Comparison of ENCODE assay signal across 23 mouse cellular contexts in the genomic region with DNA sequence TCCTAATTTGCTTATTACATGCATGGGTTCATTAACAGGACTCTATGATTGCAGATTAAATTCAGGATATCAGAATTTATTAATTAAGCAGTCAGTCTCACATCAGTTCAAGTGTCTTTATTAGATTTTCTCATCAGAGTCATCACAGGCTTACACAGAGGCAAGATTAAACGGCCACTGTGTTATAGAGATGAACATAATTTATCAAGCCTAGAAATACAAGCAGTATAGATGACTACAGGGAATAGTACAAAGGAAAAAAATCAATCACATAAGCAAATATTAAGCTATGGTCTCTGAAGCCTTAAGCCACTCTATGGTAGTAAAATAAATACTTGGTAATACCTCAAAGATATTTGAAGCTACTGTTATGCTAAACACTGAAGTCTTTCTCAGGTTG. TPM values are rescaled to one million over a fixed set of nuclear protein-coding genes. Genes with fewer than 3 reads are reported as not detected.
A peak's percentile ranks its signal among the peaks of the same experiment; 100 is the strongest.
DNase-seq lines count a peak whose midpoint lies in the region; ATAC-seq and TF ChIP-seq lines count a peak whose summit lies in the region.
"Had no signal": no experiment of that assay in that cellular context is flagged by ENCODE, and none has a peak within 500 bp of the region (broad histone marks: within the 10 kb centered on the region; RNA-seq: fewer than 3 reads in every experiment).

No protein-coding gene starts in this region.

- H3K27ac ChIP-seq in hindbrain, embryonic 13.5 days, result no peak overlapping the region
- no peak overlapping the region for H3K27ac ChIP-seq in hindbrain, postnatal 0 days
- H3K27ac ChIP-seq in neural tube, embryonic 13.5 days (replicated peaks), result no peak overlapping the region
- no peak overlapping the region for H3K27ac ChIP-seq in midbrain, embryonic 16.5 days (ENCODE audit: low read length)
- H3K27ac ChIP-seq: embryonic facial prominence, embryonic 13.5 days; forebrain, embryonic 12.5 days; heart, adult 2 months; heart, embryonic 13.5 days had no signal

- H3K4me2 ChIP-seq in hindbrain, embryonic 13.5 days, result no peak overlapping the region
- H3K4me2 ChIP-seq in hindbrain, postnatal 0 days (ENCODE audit: low read depth, low read length), result no peak overlapping the region
- no peak overlapping the region for H3K4me2 ChIP-seq in neural tube, embryonic 13.5 days
- H3K4me2 ChIP-seq in midbrain, embryonic 16.5 days (ENCODE audit: low read length), result no peak overlapping the region
- H3K4me2 ChIP-seq: embryonic facial prominence, embryonic 13.5 days; forebrain, embryonic 12.5 days; heart, embryonic 13.5 days had no signal

- no peaks in the 10 kb centered on the region for H3K27me3 ChIP-seq in hindbrain, embryonic 13.5 days
- no peaks in the 10 kb centered on the region for H3K27me3 ChIP-seq in hindbrain, postnatal 0 days (ENCODE audit: insufficient read depth, low read length)
- no peaks in the 10 kb centered on the region for H3K27me3 ChIP-seq in neural tube, embryonic 13.5 days
- H3K27me3 ChIP-seq in midbrain, embryonic 16.5 days (ENCODE audit: control insufficient read depth, insufficient read depth, low read depth, low read length), result no peaks in the 10 kb centered on the region
- H3K27me3 ChIP-seq: embryonic facial prominence, embryonic 13.5 days; forebrain, embryonic 12.5 days; heart, embryonic 13.5 days had no signal

- no peaks in the 10 kb centered on the region for H3K9me3 ChIP-seq in hindbrain, embryonic 13.5 days
- no peaks in the 10 kb centered on the region for H3K9me3 ChIP-seq in hindbrain, postnatal 0 days (ENCODE audit: low read length)
- no peaks in the 10 kb centered on the region for H3K9me3 ChIP-seq in neural tube, embryonic 13.5 days
- no peaks in the 10 kb centered on the region for H3K9me3 ChIP-seq in midbrain, embryonic 16.5 days (replicated peaks; ENCODE audit: control insufficient read depth, low read length, poor library complexity, severe bottlenecking)
- H3K9me3 ChIP-seq: embryonic facial prominence, embryonic 13.5 days; forebrain, embryonic 12.5 days; heart, embryonic 13.5 days had no signal

- 0 out of 2 replicates have a peak, but pooled peaks have one; percentile 36 for ATAC-seq in hindbrain, embryonic 13.5 days (ENCODE audit: low FRiP score)
- no peak for ATAC-seq in hindbrain, postnatal 0 days
- peak; percentile 67 for ATAC-seq in neural tube, embryonic 13.5 days (ENCODE audit: low read depth)
- ATAC-seq in midbrain, embryonic 16.5 days, result peak; percentile 75
- ATAC-seq: forebrain, embryonic 16.5 days had no signal

- H3K4me3 ChIP-seq in hindbrain, embryonic 13.5 days, result no peak overlapping the region
- H3K4me3 ChIP-seq in hindbrain, postnatal 0 days (ENCODE audit: low read length), result no peak overlapping the region
- H3K4me3 ChIP-seq in neural tube, embryonic 13.5 days, result no peak overlapping the region
- H3K4me3 ChIP-seq in midbrain, embryonic 16.5 days (ENCODE audit: low read depth, low read length), result no peak overlapping the region
- H3K4me3 ChIP-seq: embryonic facial prominence, embryonic 13.5 days; forebrain, embryonic 12.5 days; heart, adult 2 months; heart, embryonic 13.5 days had no signal

- 47% methylated on average over 1 of the region's 1 CpGs for WGBS in hindbrain, embryonic 13.5 days
- WGBS in hindbrain, postnatal 0 days, result 51% methylated on average over 1 of the region's 1 CpGs
- WGBS in neural tube, embryonic 13.5 days, result 52% methylated on average over 1 of the region's 1 CpGs
- WGBS in midbrain, embryonic 16.5 days, result 34% methylated on average over 1 of the region's 1 CpGs

- no peaks in the 10 kb centered on the region for H3K4me1 ChIP-seq in hindbrain, embryonic 13.5 days (replicated peaks)
- no peaks in the 10 kb centered on the region for H3K4me1 ChIP-seq in hindbrain, postnatal 0 days (ENCODE audit: insufficient read depth, low read length)
- H3K4me1 ChIP-seq in neural tube, embryonic 13.5 days (replicated peaks), result no peaks in the 10 kb centered on the region
- H3K4me1 ChIP-seq in midbrain, embryonic 16.5 days (ENCODE audit: control insufficient read depth, insufficient read depth, low read length), result no peaks in the 10 kb centered on the region
- H3K4me1 ChIP-seq: embryonic facial prominence, embryonic 13.5 days; forebrain, embryonic 12.5 days; heart, embryonic 13.5 days had no signal

- TF ChIP-seq CTCF in hindbrain, postnatal 0 days (IDR thresholded peaks at IDR 0.05; ENCODE audit: low read depth), result no peak

- no peaks in the 10 kb centered on the region for H3K36me3 ChIP-seq in hindbrain, embryonic 13.5 days
- H3K36me3 ChIP-seq in hindbrain, postnatal 0 days (ENCODE audit: insufficient read depth, low read length), result no peaks in the 10 kb centered on the region
- H3K36me3 ChIP-seq in neural tube, embryonic 13.5 days, result no peaks in the 10 kb centered on the region
- H3K36me3 ChIP-seq in midbrain, embryonic 16.5 days (ENCODE audit: control insufficient read depth, insufficient read depth, low read length), result no peaks in the 10 kb centered on the region
- H3K36me3 ChIP-seq: embryonic facial prominence, embryonic 13.5 days; forebrain, embryonic 12.5 days; heart, embryonic 13.5 days had no signal

- no peak for DNase-seq in hindbrain, postnatal 0 days (ENCODE audit: low spot score)
- no peak for DNase-seq in neural tube, embryonic 10.5 days (ENCODE audit: extremely low spot score, low spot score)
- DNase-seq in spleen, postnatal 10 days (ENCODE audit: low spot score in 2 of 2), result no peak
- no peak for DNase-seq in embryo, embryonic 10 days (ENCODE audit: low spot score)
- DNase-seq in thymus, postnatal 4 days, result no peak
- DNase-seq: adrenal gland, postnatal 10 days; cerebellum, adult 11-12 months; cerebellum, adult 9-10 months; cerebellum, postnatal 25 days; gastrocnemius, postnatal 10 days; heart, adult 2 months; heart, postnatal 36 days had no signal

- no peak overlapping the region for H3K9ac ChIP-seq in hindbrain, embryonic 13.5 days
- H3K9ac ChIP-seq in hindbrain, postnatal 0 days (replicated peaks; ENCODE audit: low read length), result no peak overlapping the region
- no peak overlapping the region for H3K9ac ChIP-seq in neural tube, embryonic 13.5 days
- H3K9ac ChIP-seq in midbrain, embryonic 16.5 days (ENCODE audit: low read depth, low read length), result no peak overlapping the region
- H3K9ac ChIP-seq: embryonic facial prominence, embryonic 13.5 days; forebrain, embryonic 12.5 days; heart, embryonic 13.5 days had no signal

RNA-seq across cellular contexts. Expression of a gene that starts 27.7 kb away (rescaled TPM):
- polyA plus RNA-seq in hindbrain, embryonic 13.5 days (2015; fragmentation: Nextera tagmentation; extraction: Ambion mirVana), result 5.5 and 5.7 TPM in 2 replicates
- 30.1 and 30.9 TPM in 2 replicates for total RNA-seq in hindbrain, postnatal 0 days (2014; rRNA removed)
- 29.9 and 34.0 TPM in 2 replicates for polyA plus RNA-seq in hindbrain, postnatal 0 days (2015; fragmentation: Nextera tagmentation; extraction: Ambion mirVana)
- polyA plus RNA-seq in neural tube, embryonic 13.5 days (2015; fragmentation: Nextera tagmentation; extraction: Ambion mirVana), result 6.8 and 7.0 TPM in 2 replicates
- polyA plus RNA-seq in midbrain, embryonic 16.5 days (2015; fragmentation: Nextera tagmentation; extraction: Ambion mirVana), result 23.4 and 29.6 TPM in 2 replicates
- total RNA-seq: adrenal gland, postnatal 10 days; gastrocnemius, postnatal 10 days; heart, adult 2 months; heart, postnatal 36 days; MEL had no signal
- polyA plus RNA-seq: C2C12; embryonic facial prominence, embryonic 13.5 days; gonadal fat pad, adult 2 months; heart, adult 2 months; heart, embryonic 13.5 days; heart, postnatal 0 days had no signal
